Mouse (Mus musculus) G1E (cell line): Measurements from ENCODE around the gene Trp63. TPM values are rescaled to one million over a fixed set of nuclear protein-coding genes. Genes with fewer than 3 reads are reported as not detected.

Experiments used
- ATAC-seq: 2 replicates; pipeline ENCODE4 v1.8.0; 2016; ENCODE audit warnings: mild to moderate bottlenecking; ENCODE audit not compliant: insufficient number of reproducible peaks, poor library complexity, low FRiP score, severe bottlenecking; ENCODE audit errors: extremely low read depth
- DNase-seq: peaks from one replicate; pipeline ENCODE4 v3.0.0; 2012; ENCODE audit warnings: low spot score
- H3K27me3 ChIP-seq: 2 replicates; pipeline ENCODE4 v1.6.1; 2012; ENCODE audit warnings: mild to moderate bottlenecking, low read length, inconsistent platforms; ENCODE audit not compliant: insufficient read depth
- H3K36me3 ChIP-seq: replicated peaks from 2 replicates; pipeline ENCODE3; 2012; ENCODE audit warnings: mild to moderate bottlenecking, inconsistent platforms
- H3K4me1 ChIP-seq: 2 replicates; pipeline ENCODE4 v1.6.1; 2012; ENCODE audit warnings: low read depth, low read length, inconsistent platforms, mixed read lengths; ENCODE audit not compliant: insufficient read depth
- H3K4me3 ChIP-seq: 2 replicates; pipeline ENCODE4 v1.5.1; 2012; ENCODE audit warnings: low read depth, mild to moderate bottlenecking, inconsistent platforms, low read length, moderate library complexity, mixed read lengths
- H3K9me3 ChIP-seq: replicated peaks from 2 replicates; pipeline ENCODE4 v1.6.1; 2012; ENCODE audit warnings: inconsistent platforms
- CTCF ChIP-seq: IDR thresholded peaks from 2 replicates; pipeline ENCODE4 v1.5.1; 2012; ENCODE audit warnings: low read depth, low read length, inconsistent platforms, mixed read lengths
- GATA1 ChIP-seq: IDR thresholded peaks from 2 replicates; pipeline ENCODE4 v1.6.1; 2012; ENCODE audit warnings: borderline replicate concordance, low read length, inconsistent platforms, mixed read lengths
- GATA2 ChIP-seq: IDR thresholded peaks from 2 replicates; pipeline ENCODE4 v1.6.1; 2012; ENCODE audit warnings: low read depth, low read length, inconsistent platforms, borderline replicate concordance
- POLR2AphosphoS5 ChIP-seq: IDR thresholded peaks from 2 replicates; pipeline ENCODE4 v1.6.1; 2012; ENCODE audit warnings: low read depth, low read length, inconsistent platforms; ENCODE audit not compliant: insufficient replicate concordance
- TAL1 ChIP-seq: conservative IDR thresholded peaks from 2 replicates; pipeline ENCODE4 v1.6.1; 2012; ENCODE audit warnings: low read depth, low read length, inconsistent platforms, mixed read lengths
- polyA plus RNA-seq: library from polyadenylated mRNA; stranded (reverse); fragments of >175 nt; gene quantifications from 2 replicates; pipeline ENCODE4 v1.2.3, GENCODE M21; 2012
- total RNA-seq, 2 experiments: library from RNA; stranded (forward) in 1 of 2; stranded (reverse) in 1 of 2; fragments of 200-1000 nt in 1 of 2; fragments of >200 nt in 1 of 2; fragmentation: Nextera tagmentation in 1 of 2; gene quantifications; 2 replicates each; pipeline ENCODE4 v1.2.3; 2014 to 2017

Gene Trp63
- total and polyA plus RNA-seq, 3 experiments: 0.16 TPM; not detected in 2

- Histone ChIP-seq H3K27me3 (no peaks in the 10 kb centered on the region), H3K36me3 (no peaks in the 10 kb centered on the region), H3K9me3 (no peaks in the 10 kb centered on the region), H3K4me1 (no peaks in the 10 kb centered on the region), H3K4me3 (no peak overlapping the region)
- no peak for DNase-seq
- TF ChIP-seq CTCF: no peak
- TF ChIP-seq TAL1: no peak
- no peak for TF ChIP-seq GATA2
- TF ChIP-seq GATA1: no peak
- no peak for TF ChIP-seq POLR2AphosphoS5
- no peak for ATAC-seq
These were observed 250.6 kb downstream of the Trp63 start for GRCm38 (mm10) chr16:25934181-25934580.
